Mouse (Mus musculus) cerebellum, adult 2 months (tissue): Measurements from ENCODE around the gene Cars2.

ENCODE experiments used
- CTCF ChIP-seq: fragments of 200-500 bp; IDR thresholded peaks from 2 replicates; pipeline ENCODE4 v1.5.1; 2011; ENCODE audit warnings: low read depth, mild to moderate bottlenecking, control low read depth, low read length, moderate library complexity, borderline replicate concordance; ENCODE audit not compliant: insufficient read depth
- POLR2A ChIP-seq: fragments of 200-500 bp; IDR thresholded peaks from 2 replicates; pipeline ENCODE4 v1.6.1; 2011; ENCODE audit warnings: low read length, control low read depth, borderline replicate concordance; ENCODE audit not compliant: insufficient read depth

DNA sequence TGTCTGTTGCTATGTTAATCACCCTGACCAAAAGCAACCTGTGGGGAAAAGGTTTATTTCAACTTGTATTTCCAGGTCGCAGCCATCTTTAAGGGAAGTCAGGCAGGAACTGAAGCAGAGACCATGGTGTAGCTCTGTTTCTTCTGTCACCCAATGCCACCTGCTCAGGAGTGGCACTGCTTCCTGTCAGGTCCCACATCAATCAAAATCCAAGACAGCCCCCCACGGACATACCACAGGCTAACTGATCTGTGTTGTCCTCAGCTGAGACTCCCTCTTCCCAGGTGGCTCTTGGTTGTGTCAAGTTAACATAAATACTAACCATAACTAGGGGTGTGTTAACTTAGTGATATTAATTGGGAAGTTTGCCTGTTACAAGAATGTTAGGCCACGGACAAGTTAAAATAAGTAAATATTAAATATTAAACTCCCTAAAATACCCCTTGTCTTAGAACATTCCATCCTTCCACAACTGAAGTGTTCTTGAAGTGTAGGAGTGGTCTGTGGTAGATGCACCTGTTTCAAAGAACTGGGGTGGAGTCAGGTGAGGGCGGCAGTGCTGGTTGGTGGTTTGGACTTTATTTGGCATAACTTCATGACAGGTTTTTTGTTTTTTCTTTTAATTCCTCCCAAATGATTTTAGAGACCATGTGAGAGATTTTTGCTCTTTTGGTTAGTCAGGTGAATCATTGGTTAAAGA is 51.6 kb downstream of the Cars2 start:
- TF ChIP-seq CTCF = no peak
- no peak for TF ChIP-seq POLR2A
